Comparison of ENCODE assay signal across 28 mouse cellular contexts in genomic region chr5:84208609-84209008, GRCm38 (mm10).
A peak's percentile ranks its signal among the peaks of the same experiment; 100 is the strongest.
DNase-seq lines count a peak whose midpoint lies in the region; ATAC-seq lines count a peak whose summit lies in the region.
"Had no signal": no experiment of that assay in that cellular context is flagged by ENCODE, and none has a peak within 500 bp of the region (broad histone marks: within the 10 kb centered on the region; RNA-seq: fewer than 3 reads in every experiment).

No protein-coding gene starts in this region.

- no peaks in the 10 kb centered on the region for H3K36me3 ChIP-seq in forebrain, embryonic 11.5 days (ENCODE audit: control insufficient read depth, insufficient read depth, low read length)
- H3K36me3 ChIP-seq in forebrain, embryonic 15.5 days, result no peaks in the 10 kb centered on the region
- H3K36me3 ChIP-seq in midbrain, embryonic 10.5 days, result no peaks in the 10 kb centered on the region
- no peaks in the 10 kb centered on the region for H3K36me3 ChIP-seq in midbrain, embryonic 16.5 days (ENCODE audit: control insufficient read depth, insufficient read depth, low read length)
- no peaks in the 10 kb centered on the region for H3K36me3 ChIP-seq in midbrain, embryonic 14.5 days (ENCODE audit: control insufficient read depth, insufficient read depth, low read length)
- H3K36me3 ChIP-seq: heart, embryonic 12.5 days; intestine, embryonic 15.5 days; liver, embryonic 15.5 days; stomach, embryonic 15.5 days had no signal

- H3K4me3 ChIP-seq in forebrain, embryonic 11.5 days (ENCODE audit: low read depth, low read length), result no peak overlapping the region
- no peak overlapping the region for H3K4me3 ChIP-seq in forebrain, embryonic 15.5 days
- no peak overlapping the region for H3K4me3 ChIP-seq in midbrain, embryonic 10.5 days
- H3K4me3 ChIP-seq in midbrain, embryonic 16.5 days (ENCODE audit: low read depth, low read length), result no peak overlapping the region
- no peak overlapping the region for H3K4me3 ChIP-seq in midbrain, embryonic 14.5 days (replicated peaks; ENCODE audit: low read depth, low read length)
- H3K4me3 ChIP-seq: erythroblast, embryonic 14.5 days; heart, adult 2 months; heart, embryonic 12.5 days; intestine, embryonic 15.5 days; liver, embryonic 15.5 days; stomach, embryonic 15.5 days had no signal

- H3K9me3 ChIP-seq in forebrain, embryonic 11.5 days (ENCODE audit: control insufficient read depth, low read length), result no peaks in the 10 kb centered on the region
- H3K9me3 ChIP-seq in forebrain, embryonic 15.5 days, result no peaks in the 10 kb centered on the region
- no peaks in the 10 kb centered on the region for H3K9me3 ChIP-seq in midbrain, embryonic 10.5 days (replicated peaks)
- H3K9me3 ChIP-seq in midbrain, embryonic 16.5 days (replicated peaks; ENCODE audit: control insufficient read depth, low read length, poor library complexity, severe bottlenecking), result no peaks in the 10 kb centered on the region
- no peaks in the 10 kb centered on the region for H3K9me3 ChIP-seq in midbrain, embryonic 14.5 days (ENCODE audit: control insufficient read depth, low read length)
- H3K9me3 ChIP-seq: heart, embryonic 12.5 days; intestine, embryonic 15.5 days; stomach, embryonic 15.5 days had no signal

- peak; percentile 56 for DNase-seq in forebrain, embryonic 11.5 days (ENCODE audit: low spot score)
- DNase-seq in midbrain, embryonic 10.5 days (ENCODE audit: low spot score), result peak; percentile 57
- DNase-seq in embryo, embryonic 10.5 days (ENCODE audit: low spot score), result peak; percentile 62
- peak; percentile 45 for DNase-seq in midbrain, embryonic 14.5 days
- no peak for DNase-seq in testis, postnatal 14 days (ENCODE audit: low spot score)
- DNase-seq: adrenal gland, adult 2 months; cerebellum, adult 8-10 months; cerebellum, postnatal 25 days; heart, adult 2 months; heart, postnatal 4 days; kidney, adult 2 months; kidney, postnatal 36 days; layer of hippocampus, postnatal 36 days; liver; lung, embryonic 14.5 days; right cerebral cortex, postnatal 25 days; thymus, postnatal 14 days had no signal

- H3K4me2 ChIP-seq in forebrain, embryonic 11.5 days (ENCODE audit: low read depth, low read length, severe bottlenecking), result no peak overlapping the region
- H3K4me2 ChIP-seq in forebrain, embryonic 15.5 days (replicated peaks), result no peak overlapping the region
- no peak overlapping the region for H3K4me2 ChIP-seq in midbrain, embryonic 16.5 days (ENCODE audit: low read length)
- no peak overlapping the region for H3K4me2 ChIP-seq in midbrain, embryonic 14.5 days (ENCODE audit: low read length)
- H3K4me2 ChIP-seq: heart, embryonic 12.5 days; intestine, embryonic 15.5 days; liver, embryonic 15.5 days; lung, embryonic 14.5 days; stomach, embryonic 15.5 days had no signal

- no peak overlapping the region for H3K9ac ChIP-seq in forebrain, embryonic 11.5 days (ENCODE audit: low read length)
- H3K9ac ChIP-seq in forebrain, embryonic 15.5 days (replicated peaks), result no peak overlapping the region
- H3K9ac ChIP-seq in midbrain, embryonic 16.5 days (ENCODE audit: low read depth, low read length), result no peak overlapping the region
- no peak overlapping the region for H3K9ac ChIP-seq in midbrain, embryonic 14.5 days (replicated peaks; ENCODE audit: low read length)
- H3K9ac ChIP-seq: heart, embryonic 12.5 days; intestine, embryonic 15.5 days; liver, embryonic 15.5 days; lung, embryonic 14.5 days; stomach, embryonic 15.5 days had no signal

- ATAC-seq in forebrain, embryonic 11.5 days (replicated peaks; ENCODE audit: low FRiP score), result peak; percentile 65
- no peak for ATAC-seq in forebrain, embryonic 15.5 days (replicated peaks)
- ATAC-seq in midbrain, embryonic 16.5 days, result no peak
- ATAC-seq in midbrain, embryonic 14.5 days (ENCODE audit: low FRiP score, low TSS enrichment), result no peak
- ATAC-seq: activated CD4-positive, CD25-positive, alpha-beta regulatory T cell, adult 4 months; forebrain, embryonic 16.5 days; hindbrain, postnatal 0 days; intestine, embryonic 15.5 days had no signal

- no peak overlapping the region for H3K27ac ChIP-seq in forebrain, embryonic 11.5 days (ENCODE audit: low read depth, low read length)
- H3K27ac ChIP-seq in forebrain, embryonic 15.5 days (replicated peaks), result no peak overlapping the region
- H3K27ac ChIP-seq in midbrain, embryonic 10.5 days (replicated peaks), result no peak overlapping the region
- no peak overlapping the region for H3K27ac ChIP-seq in midbrain, embryonic 16.5 days (ENCODE audit: low read length)
- H3K27ac ChIP-seq in midbrain, embryonic 14.5 days (replicated peaks; ENCODE audit: low read depth, low read length), result no peak overlapping the region
- H3K27ac ChIP-seq: heart, adult 2 months; hindbrain, postnatal 0 days; intestine, embryonic 15.5 days; liver, embryonic 15.5 days; stomach, embryonic 15.5 days had no signal

- no peaks in the 10 kb centered on the region; the same call in 1 of the 2 replicates for H3K4me1 ChIP-seq in forebrain, embryonic 11.5 days (replicated peaks; ENCODE audit: control insufficient read depth, insufficient read depth, low read length)
- H3K4me1 ChIP-seq in forebrain, embryonic 15.5 days, result no peaks in the 10 kb centered on the region
- peaks cover 12% of the 10 kb centered on the region for H3K4me1 ChIP-seq in midbrain, embryonic 10.5 days
- no peaks in the 10 kb centered on the region for H3K4me1 ChIP-seq in midbrain, embryonic 16.5 days (ENCODE audit: control insufficient read depth, insufficient read depth, low read length)
- no peaks in the 10 kb centered on the region for H3K4me1 ChIP-seq in midbrain, embryonic 14.5 days (ENCODE audit: control insufficient read depth, insufficient read depth, low read length)
- H3K4me1 ChIP-seq: heart, embryonic 12.5 days; intestine, embryonic 15.5 days; liver, embryonic 15.5 days; stomach, embryonic 15.5 days had no signal

- WGBS in forebrain, embryonic 11.5 days, result 31% methylated on average over 2 of the region's 2 CpGs
- 10% methylated on average over 2 of the region's 2 CpGs for WGBS in forebrain, embryonic 15.5 days
- 22% methylated on average over 2 of the region's 2 CpGs for WGBS in midbrain, embryonic 10.5 days
- 9% methylated on average over 2 of the region's 2 CpGs for WGBS in midbrain, embryonic 16.5 days
- WGBS in midbrain, embryonic 14.5 days, result 3% methylated on average over 2 of the region's 2 CpGs

- no peaks in the 10 kb centered on the region for H3K27me3 ChIP-seq in forebrain, embryonic 11.5 days (ENCODE audit: control insufficient read depth, insufficient read depth, low read length)
- no peaks in the 10 kb centered on the region for H3K27me3 ChIP-seq in forebrain, embryonic 15.5 days
- H3K27me3 ChIP-seq in midbrain, embryonic 10.5 days (ENCODE audit: low read depth, poor library complexity, severe bottlenecking), result no peaks in the 10 kb centered on the region
- H3K27me3 ChIP-seq in midbrain, embryonic 16.5 days (ENCODE audit: control insufficient read depth, insufficient read depth, low read depth, low read length), result no peaks in the 10 kb centered on the region
- H3K27me3 ChIP-seq in midbrain, embryonic 14.5 days (ENCODE audit: control insufficient read depth, insufficient read depth, low read length), result no peaks in the 10 kb centered on the region
- H3K27me3 ChIP-seq: CH12.LX; heart, embryonic 12.5 days; intestine, embryonic 15.5 days; liver, embryonic 15.5 days; stomach, embryonic 15.5 days had no signal
